Mouse (Mus musculus): Measurements from ENCODE around the gene Cyp2d10. TPM values are rescaled to one million over a fixed set of nuclear protein-coding genes. Genes with fewer than 3 reads are reported as not detected.
A peak's percentile ranks its signal among the peaks of the same experiment; 100 is the strongest.
"Not testable (repeated sequence)": the region's sequence is repeated elsewhere in the genome, so short reads cannot be mapped to it uniquely, and the experiment has no call there.

Cyp2d10 gene
- polyA plus RNA-seq, 1 experiment = 0.19 TPM

GRCm38 (mm10) chr15:82374437-82374836, 32.6 kb downstream of the Cyp2d10 start:
- no peak for TF ChIP-seq CTCF (IDR thresholded peaks at IDR 0.05; ENCODE audit: extremely low read depth, insufficient read depth, insufficient read length, insufficient replicate concordance)
- no peak for TF ChIP-seq POLR2A (IDR thresholded peaks at IDR 0.05; ENCODE audit: low read depth, low read length)
- H3K27me3 ChIP-seq (ENCODE audit: control insufficient read depth, insufficient read depth, low read length) = no peaks in the 10 kb centered on the region
- H3K4me1 ChIP-seq (ENCODE audit: control insufficient read depth, insufficient read depth, insufficient read length) = 0 out of 2 replicates have a peak, but pooled peaks cover 2% of the 10 kb centered on the region
- WGBS = 99% methylated on average over 5 of the region's 5 CpGs
- no peak for DNase-seq (ENCODE audit: low read depth in 1 of 2, low spot score in 2 of 2)
- no peak overlapping the region for H3K4me3 ChIP-seq (ENCODE audit: extremely low read depth, insufficient read depth, insufficient read length)
- no peak overlapping the region for H3K27ac ChIP-seq (ENCODE audit: insufficient read depth, low read length)
- H3K36me3 ChIP-seq (ENCODE audit: control insufficient read depth, insufficient read depth, low read length) = no peaks in the 10 kb centered on the region

- 88% methylated on average over 5 of the region's 5 CpGs for WGBS
- DNase-seq (ENCODE audit: low read depth in 1 of 2, low spot score in 2 of 2) = no peak
- TF ChIP-seq POLR2A (IDR thresholded peaks at IDR 0.05; ENCODE audit: low read depth, low read length) (no peak), CTCF (IDR thresholded peaks at IDR 0.05; ENCODE audit: extremely low read depth, insufficient read depth, insufficient read length, insufficient replicate concordance) (no peak)
- no peaks in the 10 kb centered on the region for H3K27me3 ChIP-seq (ENCODE audit: control insufficient read depth, insufficient read depth, low read length)
- no peaks in the 10 kb centered on the region for H3K4me1 ChIP-seq (ENCODE audit: control insufficient read depth, insufficient read depth, insufficient read length)
- no peaks in the 10 kb centered on the region for H3K36me3 ChIP-seq (ENCODE audit: control insufficient read depth, insufficient read depth, low read length)
- no peak overlapping the region for H3K4me3 ChIP-seq (ENCODE audit: extremely low read depth, insufficient read depth, insufficient read length)
- no peak overlapping the region for H3K27ac ChIP-seq (ENCODE audit: insufficient read depth, low read length)
Observed at GRCm38 (mm10) chr15:82372991-82373390, 34.0 kb downstream of the Cyp2d10 start.

- Histone ChIP-seq H3K4me3 (ENCODE audit: extremely low read depth, insufficient read depth, insufficient read length) (no peak overlapping the region), H3K27ac (ENCODE audit: insufficient read depth, low read length) (no peak overlapping the region), H3K27me3 (ENCODE audit: control insufficient read depth, insufficient read depth, low read length) (no peaks in the 10 kb centered on the region), H3K36me3 (ENCODE audit: control insufficient read depth, insufficient read depth, low read length) (no peaks in the 10 kb centered on the region), H3K4me1 (ENCODE audit: control insufficient read depth, insufficient read depth, insufficient read length) (no peaks in the 10 kb centered on the region)
- no peak for DNase-seq (ENCODE audit: low read depth in 1 of 2, low spot score in 2 of 2)
- WGBS = 90% methylated on average over 6 of the region's 6 CpGs
- no peak for TF ChIP-seq POLR2A (IDR thresholded peaks at IDR 0.05; ENCODE audit: low read depth, low read length)
Observed at GRCm38 (mm10) chr15:82372446-82372845, 34.5 kb downstream of the Cyp2d10 start.

GRCm38 (mm10) chr15:82368851-82369250, 38.1 kb downstream of the Cyp2d10 start:
- no peak for TF ChIP-seq CTCF (IDR thresholded peaks at IDR 0.05; ENCODE audit: extremely low read depth, insufficient read depth, insufficient read length, insufficient replicate concordance)
- TF ChIP-seq POLR2A (IDR thresholded peaks at IDR 0.05; ENCODE audit: low read depth, low read length) = no peak
- Histone ChIP-seq H3K27me3 (ENCODE audit: control insufficient read depth, insufficient read depth, low read length) (no peaks in the 10 kb centered on the region), H3K4me1 (ENCODE audit: control insufficient read depth, insufficient read depth, insufficient read length) (no peaks in the 10 kb centered on the region), H3K36me3 (ENCODE audit: control insufficient read depth, insufficient read depth, low read length) (no peaks in the 10 kb centered on the region), H3K27ac (ENCODE audit: insufficient read depth, low read length) (no peak overlapping the region), H3K4me3 (ENCODE audit: extremely low read depth, insufficient read depth, insufficient read length) (no peak overlapping the region)
- no peak for DNase-seq (ENCODE audit: low read depth in 1 of 2, low spot score in 2 of 2)
- 87% methylated on average over 1 of the region's 1 CpGs for WGBS

GRCm38 (mm10) chr15:82368146-82368545, 38.8 kb downstream of the Cyp2d10 start:
- no peak overlapping the region for H3K27ac ChIP-seq (ENCODE audit: insufficient read depth, low read length)
- no peaks in the 10 kb centered on the region for H3K4me1 ChIP-seq (ENCODE audit: control insufficient read depth, insufficient read depth, insufficient read length)
- H3K27me3 ChIP-seq (ENCODE audit: control insufficient read depth, insufficient read depth, low read length) = no peaks in the 10 kb centered on the region
- DNase-seq (ENCODE audit: low read depth in 1 of 2, low spot score in 2 of 2) = no peak
- no peak for TF ChIP-seq CTCF (IDR thresholded peaks at IDR 0.05; ENCODE audit: extremely low read depth, insufficient read depth, insufficient read length, insufficient replicate concordance)
- no peak for TF ChIP-seq POLR2A (IDR thresholded peaks at IDR 0.05; ENCODE audit: low read depth, low read length)
- H3K36me3 ChIP-seq (ENCODE audit: control insufficient read depth, insufficient read depth, low read length) = no peaks in the 10 kb centered on the region
- no peak overlapping the region for H3K4me3 ChIP-seq (ENCODE audit: extremely low read depth, insufficient read depth, insufficient read length)
- 88% methylated on average over 4 of the region's 4 CpGs for WGBS

- not testable (repeated sequence) for H3K27me3 ChIP-seq (ENCODE audit: control insufficient read depth, insufficient read depth, low read length); H3K36me3 ChIP-seq (ENCODE audit: control insufficient read depth, insufficient read depth, low read length); H3K4me1 ChIP-seq (ENCODE audit: control insufficient read depth, insufficient read depth, insufficient read length)
- DNase-seq (ENCODE audit: low read depth in 1 of 2, low spot score in 2 of 2) = peak in 1 of 2 experiments; percentile 1
- H3K4me3 ChIP-seq (ENCODE audit: extremely low read depth, insufficient read depth, insufficient read length) = peak overlapping the region; percentile 14; the same call in 1 of the 2 replicates
- peak overlapping the region; percentile 35; the same call in 1 of the 2 replicates for H3K27ac ChIP-seq (ENCODE audit: insufficient read depth, low read length)
- WGBS = 8% methylated on average over 6 of the region's 9 CpGs
Observed at GRCm38 (mm10) chr15:82364561-82364960, 42.4 kb downstream of the Cyp2d10 start.

GRCm38 (mm10) chr15:82363801-82364200, 43.2 kb downstream of the Cyp2d10 start:
- H3K4me3 ChIP-seq (ENCODE audit: extremely low read depth, insufficient read depth, insufficient read length); DNase-seq (ENCODE audit: low read depth in 1 of 2, low spot score in 2 of 2); H3K27me3 ChIP-seq (ENCODE audit: control insufficient read depth, insufficient read depth, low read length); H3K36me3 ChIP-seq (ENCODE audit: control insufficient read depth, insufficient read depth, low read length); H3K4me1 ChIP-seq (ENCODE audit: control insufficient read depth, insufficient read depth, insufficient read length); H3K27ac ChIP-seq (ENCODE audit: insufficient read depth, low read length): not testable (repeated sequence)
- 67% methylated on average over 9 of the region's 12 CpGs for WGBS

Data from spleen, adult 2 months (tissue).